Mouse (Mus musculus): ENCODE data around the gene Olfr731. TPM values are rescaled to one million over a fixed set of nuclear protein-coding genes. Genes with fewer than 3 reads are reported as not detected.

Olfr731 gene
- not detected in 2 replicates for polyA plus RNA-seq (2012)

GRCm38 (mm10) chr14:50241766-50242165, at the start of gene Olfr731:
Gene Olfr731, minus strand, starts transcription at chr14:50241866.

GRCm38 (mm10) chr14:50284106-50284505, 42.4 kb upstream of the Olfr731 start, which contains the start of gene Olfr732:
Gene Olfr732, minus strand, starts transcription at chr14:50284206.

GRCm38 (mm10) chr14:50188098-50188497, 53.6 kb downstream of the Olfr731 start, which contains the start of gene Olfr730:
Gene Olfr730, minus strand, starts transcription at chr14:50188198.

Other genes with a start within 250 kb of the Olfr731 start
- gene Olfr725, start 201.5 kb downstream of the Olfr731 start, polyA plus RNA-seq (2012), result not detected in 2 replicates
- not detected in 2 replicates for gene Olfr726, start 150.9 kb downstream of the Olfr731 start, polyA plus RNA-seq (2012)
- gene Olfr727, start 118.7 kb downstream of the Olfr731 start, polyA plus RNA-seq (2012), result not detected in 2 replicates
- gene Olfr728, start 99.2 kb downstream of the Olfr731 start, polyA plus RNA-seq (2012), result not detected in 2 replicates
- not detected in 2 replicates for gene Olfr729, start 89.0 kb downstream of the Olfr731 start, polyA plus RNA-seq (2012)
- gene Olfr730, start 53.7 kb downstream of the Olfr731 start, polyA plus RNA-seq (2012), result not detected in 2 replicates
- not detected in 2 replicates for gene Olfr732, start 42.3 kb upstream of the Olfr731 start, polyA plus RNA-seq (2012)
- not detected in 2 replicates for gene Olfr733, start 59.7 kb upstream of the Olfr731 start, polyA plus RNA-seq (2012)
- gene Olfr734, start 84.9 kb upstream of the Olfr731 start, polyA plus RNA-seq (2012), result not detected in 2 replicates
- gene Olfr735, start 107.0 kb upstream of the Olfr731 start, polyA plus RNA-seq (2012), result not detected in 2 replicates
- gene Tlr11, start 116.0 kb upstream of the Olfr731 start, polyA plus RNA-seq (2012), result not detected in 2 replicates
- not detected in 2 replicates for gene Olfr736, start 139.3 kb upstream of the Olfr731 start, polyA plus RNA-seq (2012)
- not detected in 2 replicates for gene Olfr738, start 165.7 kb upstream of the Olfr731 start, polyA plus RNA-seq (2012)
- 0.05 TPM in 1 of 2 replicates, not detected in the other for gene Olfr739, start 176.8 kb upstream of the Olfr731 start, polyA plus RNA-seq (2012)
- gene Olfr740, start 203.7 kb upstream of the Olfr731 start, polyA plus RNA-seq (2012), result not detected in 2 replicates
- not detected in 2 replicates for gene Olfr741, start 230.9 kb upstream of the Olfr731 start, polyA plus RNA-seq (2012)